21 mouse cellular contexts compared by ENCODE assay signal in the genomic region with DNA sequence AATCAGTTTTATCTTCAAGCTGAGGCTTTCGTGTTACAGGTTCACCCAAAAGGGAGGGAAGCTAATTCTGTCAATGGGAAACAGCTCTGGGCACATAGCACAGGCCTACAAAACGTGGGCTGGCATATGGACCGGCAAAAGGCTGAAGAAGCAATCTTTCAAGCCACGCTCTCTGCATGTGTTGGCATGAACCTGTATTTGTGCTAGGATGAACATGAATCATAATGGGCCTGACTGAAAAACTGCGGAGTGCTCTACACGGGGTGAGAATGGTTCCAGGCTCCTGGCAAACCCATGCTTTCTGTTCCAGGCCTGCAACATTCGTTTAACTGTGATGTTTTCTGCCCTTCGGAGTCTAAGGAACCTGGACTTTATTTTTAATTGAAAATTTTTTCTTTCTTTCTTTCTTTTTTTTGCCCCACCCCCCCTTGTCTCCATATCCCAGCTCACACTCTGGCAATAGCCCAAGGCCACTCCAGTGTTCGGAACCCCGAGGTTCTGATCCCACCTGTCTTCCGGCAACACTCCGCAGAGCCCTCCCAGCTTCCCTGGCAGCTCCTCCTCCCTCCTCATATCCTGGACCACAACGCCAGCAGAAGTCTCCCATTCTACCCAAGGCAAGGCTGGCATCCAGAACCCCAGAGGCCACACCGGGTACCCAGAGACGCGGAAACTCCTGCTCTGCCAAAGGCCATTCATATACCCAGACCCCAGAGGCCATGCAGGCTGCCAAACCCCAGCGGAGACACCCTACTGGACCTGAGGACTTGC. TPM values are rescaled to one million over a fixed set of nuclear protein-coding genes. Genes with fewer than 3 reads are reported as not detected.
DNase-seq lines count a peak whose midpoint lies in the region; ATAC-seq lines count a peak whose summit lies in the region.
"Had no signal": no experiment of that assay in that cellular context is flagged by ENCODE, and none has a peak within 500 bp of the region (broad histone marks: within the 10 kb centered on the region; RNA-seq: fewer than 3 reads in every experiment).

No protein-coding gene starts in this region.

- intact Hi-C loops in left cerebral cortex, postnatal 36 days (cut with DNase I): no loop called here

- peak; percentile 68 for ATAC-seq in cerebellum, adult (ENCODE audit: insufficient number of reproducible peaks, low FRiP score, low TSS enrichment)
- no peak for ATAC-seq in monocyte, adult 5-6 weeks (replicated peaks; ENCODE audit: insufficient number of reproducible peaks, low FRiP score, low TSS enrichment, poor library complexity, severe bottlenecking)
- ATAC-seq: forebrain, embryonic 13.5 days; intestine, postnatal 0 days; lung, postnatal 0 days had no signal

- peak; percentile 4 for DNase-seq in adrenal gland, postnatal 25 days
- no peak for DNase-seq in adrenal gland, postnatal 14 days
- DNase-seq in cerebellum, adult 8-10 months: peak; percentile 34
- DNase-seq in cerebellum, postnatal 25 days: peak; percentile 77 to 80
- no peak for DNase-seq in spleen, postnatal 14 days (ENCODE audit: low spot score in 2 of 2)
- DNase-seq in left cerebral cortex, postnatal 36 days (ENCODE audit: low spot score in 2 of 2): no peak
- DNase-seq: adrenal gland, adult 8-10 months; gastrocnemius, postnatal 14 days; kidney, adult 9 months; kidney, postnatal 14 days; layer of hippocampus, adult 9-11 months; liver, embryonic 13.5 days; lung, adult 18-20 months; lung, postnatal 4 days; spleen, adult 18-20 months; thymus, adult 2 months had no signal

RNA-seq across cellular contexts. Expression of a gene that starts 36.4 kb away (rescaled TPM):
- 306 and 446 TPM in 2 replicates for total RNA-seq in adrenal gland, postnatal 25 days (2021)
- total RNA-seq in adrenal gland, postnatal 14 days (2021): 112 and 145 TPM in 2 replicates
- 14.4 to 31.8 TPM (median 31.4 TPM) in 3 replicates for total RNA-seq in monocyte, adult 5-6 weeks (2017)
- total RNA-seq in left cerebral cortex, postnatal 36 days (2021): 1 to 10 TPM in 1 of 2 experiments, under 1 TPM in 1; 0.94 to 2.4 TPM

RNA-seq across cellular contexts. Expression of a gene that starts 42.2 kb away (rescaled TPM):
- 9.6 and 10.4 TPM in 2 replicates for total RNA-seq in adrenal gland, postnatal 25 days (2021)
- total RNA-seq in adrenal gland, postnatal 14 days (2021): 9.0 and 9.2 TPM in 2 replicates
- 0.43 to 3.5 TPM (median 1.6 TPM) in 3 replicates for total RNA-seq in monocyte, adult 5-6 weeks (2017)
- 10 to 100 TPM; 53.2 to 61.5 TPM for total RNA-seq in left cerebral cortex, postnatal 36 days (2021)

Comparison
In these comparisons a context has a peak if more than half of its experiments do, and no peak if none do; other contexts are left out.
1. DNase-seq: peak in adrenal gland, postnatal 25 days (single experiment), cerebellum, adult 8-10 months (single experiment) and cerebellum, postnatal 25 days (2 of 2); none in adrenal gland, postnatal 14 days (single experiment), spleen, postnatal 14 days (0 of 2) and left cerebral cortex, postnatal 36 days (0 of 2).